Mouse (Mus musculus): Measurements from ENCODE around the gene Inpp5d. TPM values are rescaled to one million over a fixed set of nuclear protein-coding genes. Genes with fewer than 3 reads are reported as not detected.

The Inpp5d gene
- polyA plus RNA-seq, 1 experiment from 2014 or later = 0.30 TPM

DNA sequence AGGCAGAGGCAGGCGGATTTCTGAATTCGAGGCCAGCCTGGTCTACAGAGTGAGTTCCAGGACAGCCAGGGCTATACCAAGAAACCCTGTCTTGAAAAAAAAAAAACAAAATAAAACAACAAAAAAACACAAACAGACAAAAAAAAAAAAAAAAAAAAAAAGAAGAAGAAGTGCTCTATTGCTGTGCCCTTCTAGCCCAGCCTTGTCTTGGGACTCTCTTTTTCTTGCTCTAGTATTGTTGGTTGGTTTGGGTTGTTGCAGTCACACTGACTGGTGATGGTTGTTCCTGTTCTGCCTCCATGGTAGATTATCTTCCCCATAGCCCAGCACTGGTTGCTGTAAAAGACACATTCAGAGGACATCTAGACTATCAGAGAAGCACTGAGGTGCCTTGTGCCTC lies 149.2 kb downstream of the Inpp5d start:
- POLR2A ChIA-PET = interaction anchor here (0.5 kb wide), 1 partner anchor 13 kb away, joined by 8 read pairs; the partner anchor contains the start of gene Atg16l1
- CTCF ChIA-PET = interaction anchor here (0.9 kb wide), 1 partner anchor 114 kb away, joined by 3 read pairs; no protein-coding TSS in a partner anchor
- ATAC-seq (no peak), DNase-seq (ENCODE audit: low read depth, low spot score) (no peak)
- in situ Hi-C loops (cut with MboI; ENCODE audit: low pct_unique_long_range_greater_than_20kb) = no loop called here
- TF ChIP-seq CTCF (IDR thresholded peaks at IDR 0.05) = no peak
- no peaks in the 10 kb centered on the region for H3K27me3 ChIP-seq

Other genes with a start within 250 kb of the Inpp5d start
- gene Kcnj13, start 225.6 kb upstream of the Inpp5d start, polyA plus RNA-seq (2021) = 0.41 TPM
- gene Snorc, start 150.0 kb upstream of the Inpp5d start, polyA plus RNA-seq (2021) = not detected
- gene Neu2, start 110.4 kb upstream of the Inpp5d start, polyA plus RNA-seq (2021) = 1.1 TPM
- gene Ngef, start 46.4 kb upstream of the Inpp5d start, polyA plus RNA-seq (2021) = 8.6 TPM
- gene Atg16l1, start 135.6 kb downstream of the Inpp5d start, polyA plus RNA-seq (2021) = 39.7 TPM
- gene Sag, start 183.4 kb downstream of the Inpp5d start, polyA plus RNA-seq (2021) = 0.19 TPM
- 47.6 TPM for gene Dgkd, start 233.0 kb downstream of the Inpp5d start, polyA plus RNA-seq (2021)